Mouse (Mus musculus) thymus, postnatal 10 days (tissue): ENCODE results near the gene Rcor2.

Source experiments
- DNase-seq, 2 experiments: peaks; one replicate each; pipeline ENCODE4 v3.0.0; 2021; ENCODE audit warnings: low spot score in 2 of 2

Gene Rcor2

GRCm38 (mm10) chr19:7267091-7267741, at the start of gene Rcor2:
Rcor2 (plus strand) TSS chr19:7267325.
- DNase-seq, result peak; percentile 45 to 51

- no peak for DNase-seq
Observed at GRCm38 (mm10) chr19:7217926-7218267, 49.2 kb upstream of the Rcor2 start.

GRCm38 (mm10) chr19:7218753-7219152, 48.4 kb upstream of the Rcor2 start:
- no peak for DNase-seq

GRCm38 (mm10) chr19:7222196-7222595, 44.9 kb upstream of the Rcor2 start:
- DNase-seq, result no peak

GRCm38 (mm10) chr19:7223488-7223887, 43.6 kb upstream of the Rcor2 start:
- DNase-seq, result no peak

- DNase-seq, result no peak
Observed at GRCm38 (mm10) chr19:7224253-7224652, 42.9 kb upstream of the Rcor2 start.

- no peak for DNase-seq
Observed at GRCm38 (mm10) chr19:7225096-7225690, 41.9 kb upstream of the Rcor2 start.

GRCm38 (mm10) chr19:7226511-7226914, 40.6 kb upstream of the Rcor2 start:
- DNase-seq, result no peak

- peak; percentile 59 to 80 for DNase-seq
Observed at GRCm38 (mm10) chr19:7234537-7235221, 32.4 kb upstream of the Rcor2 start.

GRCm38 (mm10) chr19:7235461-7235860, 31.7 kb upstream of the Rcor2 start:
- no peak for DNase-seq

GRCm38 (mm10) chr19:7236011-7236410, 31.1 kb upstream of the Rcor2 start:
- no peak for DNase-seq

GRCm38 (mm10) chr19:7236742-7237141, 30.4 kb upstream of the Rcor2 start:
- DNase-seq, result no peak

- DNase-seq, result no peak
Observed at GRCm38 (mm10) chr19:7239574-7239973, 27.6 kb upstream of the Rcor2 start.

GRCm38 (mm10) chr19:7240291-7240690, 26.8 kb upstream of the Rcor2 start:
- DNase-seq, result peak in 1 of 2 experiments; percentile 22

GRCm38 (mm10) chr19:7240782-7241690, 26.1 kb upstream of the Rcor2 start, which contains the start of gene Naa40:
Naa40 (minus strand) TSS chr19:7241183.
- peak; percentile 90 to 96 for DNase-seq

GRCm38 (mm10) chr19:7246021-7246420, 21.1 kb upstream of the Rcor2 start:
- no peak for DNase-seq

- DNase-seq, result no peak
Observed at GRCm38 (mm10) chr19:7257881-7258280, 9.2 kb upstream of the Rcor2 start.

- no peak for DNase-seq
Observed at GRCm38 (mm10) chr19:7261476-7261875, 5.6 kb upstream of the Rcor2 start.

GRCm38 (mm10) chr19:7261964-7262363, 5.2 kb upstream of the Rcor2 start:
- DNase-seq, result no peak

- no peak for DNase-seq
Observed at GRCm38 (mm10) chr19:7262592-7262991, 4.5 kb upstream of the Rcor2 start.

GRCm38 (mm10) chr19:7264088-7264765, 2.9 kb upstream of the Rcor2 start:
- peak; percentile 71 to 92 for DNase-seq
